Mouse (Mus musculus): ENCODE data around the gene Pear1.

GRCm38 (mm10) chr3:87733984-87734761 is 89.9 kb downstream of the Pear1 start:
- TF ChIP-seq CTCF (IDR thresholded peaks at IDR 0.05; ENCODE audit: borderline replicate concordance, control insufficient read depth, extremely low read depth, insufficient read depth, low read length, poor library complexity), result no peak
- TF ChIP-seq POLR2A (IDR thresholded peaks at IDR 0.05; ENCODE audit: control insufficient read depth, extremely low read depth, insufficient read depth, low read length, poor library complexity), result no peak

Data from thymus, adult 2 months (tissue).